Mouse (Mus musculus) layer of hippocampus, adult 2 months (tissue): ENCODE results near the gene Dkk3. TPM values are rescaled to one million over a fixed set of nuclear protein-coding genes. Genes with fewer than 3 reads are reported as not detected.

Experiments
- DNase-seq, 2 experiments: peaks; one replicate each; pipeline ENCODE4 v3.0.0; 2022; ENCODE audit warnings: low spot score in 2 of 2
- H3K27ac ChIP-seq: fragments of 200-600 bp; 2 replicates; pipeline ENCODE4 v1.8.1; 2022
- H3K4me3 ChIP-seq: fragments of 200-600 bp; 2 replicates; pipeline ENCODE4 v1.8.1; 2022; ENCODE audit warnings: mild to moderate bottlenecking
- CTCF ChIP-seq: fragments of 200-600 bp; conservative IDR thresholded peaks from 2 replicates; pipeline ENCODE4 v1.8.1; 2022; ENCODE audit warnings: antibody characterized with exemption, mild to moderate bottlenecking, moderate library complexity
- total RNA-seq, 2 experiments: library from RNA; stranded (reverse); gene quantifications; 2 replicates each; pipeline ENCODE4 v1.2.3; 2021

The Dkk3 gene
- total RNA-seq, 2 experiments from 2014 or later, result 253 to 270 TPM

DNA sequence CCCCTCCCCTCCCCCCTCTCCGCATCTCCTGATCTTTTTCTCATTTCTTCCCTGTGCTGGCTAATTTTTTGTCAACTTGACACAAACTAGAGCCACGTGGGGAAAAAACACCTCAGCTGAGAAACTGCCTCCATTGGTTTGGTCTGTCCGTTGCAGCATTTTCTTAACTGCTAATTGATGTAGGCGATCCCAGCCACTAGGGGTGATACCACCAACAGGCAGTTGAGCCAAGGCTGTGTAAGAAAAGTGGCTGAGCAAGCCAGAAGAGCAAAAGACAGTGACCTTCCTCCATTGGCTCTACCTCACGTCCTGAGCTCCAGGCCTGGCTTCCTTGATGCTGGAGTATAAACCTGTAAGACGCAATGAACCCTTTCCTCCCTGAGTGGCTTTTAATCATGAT is 978 bp upstream of the Dkk3 start:
- Histone ChIP-seq H3K27ac (no peak overlapping the region), H3K4me3 (no peak overlapping the region)
- peak; percentile 43 for TF ChIP-seq CTCF
- no peak for DNase-seq

DNA sequence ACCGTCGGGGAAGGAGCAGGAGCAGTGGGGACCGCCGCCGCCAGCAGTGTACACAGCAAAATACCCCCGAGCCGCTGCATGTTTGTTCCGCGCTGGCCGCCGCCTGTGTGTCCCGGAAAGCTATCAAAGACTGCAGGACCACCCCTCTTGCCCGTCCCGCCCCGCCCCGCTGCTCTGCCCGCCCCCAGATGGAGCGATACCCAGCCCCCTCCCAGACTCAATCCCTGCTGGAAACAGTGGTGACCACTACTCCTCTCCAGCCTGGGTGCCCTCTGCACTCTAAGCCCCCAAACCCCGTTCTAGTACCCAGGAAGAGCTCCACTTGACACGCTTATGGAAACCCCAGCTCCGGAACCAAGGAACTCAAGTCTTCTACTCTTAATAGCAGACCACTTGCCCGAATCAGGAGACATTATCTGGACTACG is 528 bp downstream of the Dkk3 start:
- DNase-seq, result no peak
- no peak for TF ChIP-seq CTCF
- H3K27ac ChIP-seq, result peak overlapping the region; percentile 87
- H3K4me3 ChIP-seq, result peak overlapping the region; percentile 54

DNA sequence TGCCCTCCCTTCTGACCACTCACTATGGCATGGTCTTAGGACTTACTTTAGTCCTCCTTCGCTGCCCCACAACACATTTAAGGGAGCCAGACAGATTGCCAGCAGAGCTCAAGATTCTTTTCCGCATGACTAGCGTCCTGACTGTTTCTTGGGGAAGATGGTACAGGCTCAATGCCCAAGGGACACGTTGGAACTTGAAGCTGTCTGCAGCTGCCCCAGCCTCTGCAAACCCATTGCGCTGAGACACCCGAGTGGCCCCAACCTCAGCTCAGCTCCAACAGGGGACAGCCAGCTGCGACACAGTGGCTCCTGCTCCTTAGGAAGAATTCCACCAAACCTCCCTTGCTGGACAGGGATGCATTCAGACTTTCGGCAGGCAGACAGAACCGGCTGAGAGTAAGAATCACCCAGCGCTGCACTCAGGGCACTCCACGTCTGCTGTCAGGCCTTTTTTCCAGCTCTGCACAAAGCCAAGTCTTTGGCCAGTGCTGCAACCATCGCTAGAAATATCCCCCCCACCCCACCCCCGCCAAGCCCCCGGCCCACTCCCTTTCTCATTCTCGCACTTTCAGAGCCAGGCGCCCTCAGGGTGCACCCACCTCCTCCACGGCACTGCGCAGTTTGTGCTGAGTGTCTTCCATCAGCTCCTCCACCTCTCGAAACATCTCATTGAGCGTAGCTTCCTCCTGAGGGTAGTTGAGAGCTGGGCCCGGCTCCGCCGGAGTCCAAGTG is 1.1 kb downstream of the Dkk3 start:
- H3K27ac ChIP-seq, result peak overlapping the region; percentile 87
- TF ChIP-seq CTCF, result no peak

DNA sequence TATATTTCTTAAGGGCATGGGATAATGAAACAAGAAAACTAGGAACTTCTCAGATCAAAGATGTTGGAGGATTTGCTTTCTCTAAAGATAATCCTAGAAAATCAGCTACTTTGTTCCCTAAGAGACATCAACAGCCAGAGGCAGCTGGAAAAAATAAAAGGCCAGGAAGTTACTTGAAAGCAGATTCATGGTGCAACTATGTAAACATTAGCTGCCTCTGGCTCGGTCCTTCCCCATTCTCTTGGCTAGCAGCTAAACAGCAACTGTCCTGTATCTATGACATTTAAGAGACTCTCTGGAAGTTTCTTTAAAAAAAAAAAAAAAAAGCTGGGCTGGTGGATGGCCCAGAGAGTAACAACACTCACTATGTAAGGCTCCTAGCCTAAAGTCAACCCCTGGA is 3.7 kb downstream of the Dkk3 start:
- no peak for TF ChIP-seq CTCF
- peak overlapping the region; percentile 20; the same call in 1 of the 2 replicates for H3K4me3 ChIP-seq
- DNase-seq, result no peak
- no peak overlapping the region; the same call in 1 of the 2 replicates for H3K27ac ChIP-seq

More for the DNA sequence above, 1.1 kb downstream of the Dkk3 start:
- peak overlapping the region; percentile 54 for H3K4me3 ChIP-seq
- DNase-seq, result no peak

DNA sequence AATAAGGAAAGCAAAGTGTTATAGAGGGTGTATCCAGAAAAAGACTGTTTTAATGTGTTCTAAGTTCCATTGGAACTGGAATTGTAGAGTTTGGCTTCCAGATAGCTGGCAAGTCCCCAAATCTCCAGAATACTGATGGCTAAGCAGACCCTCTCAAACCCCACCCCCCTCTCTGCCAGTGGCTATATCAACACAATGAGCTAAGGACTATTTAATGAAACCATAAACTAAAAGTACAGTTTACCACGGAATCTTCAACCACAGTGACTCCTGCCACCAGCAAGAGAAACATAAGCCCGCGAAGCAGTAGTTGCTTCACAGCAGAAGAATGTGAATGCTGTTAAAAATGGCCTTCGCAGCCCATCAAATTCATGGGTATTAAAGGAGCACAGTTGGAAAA is 4.4 kb downstream of the Dkk3 start:
- Histone ChIP-seq H3K4me3 (no peak overlapping the region; the same call in 1 of the 2 replicates), H3K27ac (no peak overlapping the region; the same call in 1 of the 2 replicates)
- TF ChIP-seq CTCF, result no peak
- DNase-seq, result no peak

DNA sequence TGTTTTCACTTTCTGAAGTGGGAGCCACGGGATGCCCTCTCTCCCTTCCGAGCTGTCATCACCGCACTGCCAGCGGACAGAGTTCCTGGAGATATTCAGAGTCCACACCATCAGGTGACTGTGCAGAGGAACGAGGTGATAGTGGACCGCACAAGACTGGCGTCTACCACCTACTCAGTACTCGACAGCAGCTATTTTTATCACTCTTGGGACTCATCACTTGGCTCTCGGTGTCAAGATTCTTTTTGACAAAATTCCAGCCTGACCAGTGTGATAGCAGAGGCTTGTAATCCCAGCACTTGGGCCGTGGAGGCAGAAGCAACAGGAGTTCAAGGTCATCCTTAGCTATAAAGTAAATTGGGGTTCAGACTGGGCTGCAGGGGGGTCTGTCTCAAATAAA is 9.7 kb downstream of the Dkk3 start:
- DNase-seq, result no peak
- no peak overlapping the region for H3K4me3 ChIP-seq
- no peak for TF ChIP-seq CTCF
- no peak overlapping the region for H3K27ac ChIP-seq

DNA sequence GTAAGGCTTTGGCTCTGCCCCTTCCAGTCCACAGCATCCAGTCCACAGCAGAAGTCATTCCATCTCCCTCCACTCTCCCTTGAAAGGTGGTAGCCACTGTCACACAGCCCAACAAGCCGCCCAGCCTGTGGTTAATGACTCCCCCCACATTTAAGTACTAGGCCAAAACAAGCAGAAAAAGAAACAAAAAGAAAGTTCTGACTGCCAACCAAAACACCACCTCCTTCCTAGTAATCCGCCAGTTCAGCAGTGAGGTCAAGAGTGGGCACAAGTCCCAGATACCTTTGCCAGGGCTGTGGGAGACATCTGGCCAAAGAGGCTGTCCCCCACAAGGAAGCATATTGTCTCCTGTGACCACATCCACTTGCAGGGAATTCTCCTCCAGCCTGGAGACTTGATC is 10.9 kb downstream of the Dkk3 start:
- no peak for TF ChIP-seq CTCF
- DNase-seq, result no peak
- Histone ChIP-seq H3K4me3 (no peak overlapping the region), H3K27ac (no peak overlapping the region)

DNA sequence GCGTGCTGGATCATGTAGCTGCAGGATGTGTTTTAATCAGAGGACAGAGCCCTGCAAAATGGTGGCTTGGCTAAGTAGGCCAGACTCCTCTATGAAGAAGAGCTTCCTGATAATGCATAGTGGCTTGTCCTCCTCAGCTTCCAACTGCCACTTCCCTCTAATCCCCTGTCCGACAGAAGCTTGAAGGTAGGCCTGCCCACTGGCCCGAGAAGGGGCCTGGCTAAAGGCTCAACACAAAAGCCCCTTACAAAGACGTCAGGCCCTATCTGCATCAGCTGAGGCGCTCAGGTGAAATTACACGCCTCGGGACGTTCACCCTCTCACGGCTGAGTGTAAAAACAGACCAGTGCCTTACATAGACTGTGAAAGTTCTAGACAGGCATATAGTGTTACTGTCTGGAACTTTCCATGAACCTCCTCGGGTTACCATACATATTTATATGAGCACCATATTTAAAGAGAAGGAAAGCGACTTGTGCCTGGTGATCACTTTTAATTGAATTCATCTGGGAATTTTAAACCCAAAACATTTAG is 14.1 kb downstream of the Dkk3 start:
- no peak overlapping the region for H3K4me3 ChIP-seq
- no peak for TF ChIP-seq CTCF
- DNase-seq, result no peak
- H3K27ac ChIP-seq, result no peak overlapping the region

DNA sequence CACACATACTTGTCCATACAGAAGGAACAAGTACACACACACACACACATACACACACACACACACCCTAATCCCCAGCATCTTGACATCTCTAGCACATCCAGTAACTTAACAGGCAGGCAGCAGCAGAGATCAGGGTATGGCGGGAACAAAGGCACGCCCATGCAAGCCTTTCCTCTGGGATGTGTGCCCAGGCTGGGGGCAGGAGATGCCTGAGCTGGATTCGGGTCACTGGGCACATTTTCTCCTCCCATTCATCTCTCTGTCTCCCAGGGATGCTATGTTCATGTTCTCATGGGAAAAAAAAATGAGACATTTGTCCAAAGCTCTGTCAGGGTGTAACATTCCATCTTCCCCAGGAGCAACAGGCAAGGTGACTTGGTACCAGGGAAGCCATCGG is 14.9 kb downstream of the Dkk3 start:
- Histone ChIP-seq H3K27ac (no peak overlapping the region; the same call in 1 of the 2 replicates), H3K4me3 (no peak overlapping the region)
- no peak for DNase-seq
- no peak for TF ChIP-seq CTCF

DNA sequence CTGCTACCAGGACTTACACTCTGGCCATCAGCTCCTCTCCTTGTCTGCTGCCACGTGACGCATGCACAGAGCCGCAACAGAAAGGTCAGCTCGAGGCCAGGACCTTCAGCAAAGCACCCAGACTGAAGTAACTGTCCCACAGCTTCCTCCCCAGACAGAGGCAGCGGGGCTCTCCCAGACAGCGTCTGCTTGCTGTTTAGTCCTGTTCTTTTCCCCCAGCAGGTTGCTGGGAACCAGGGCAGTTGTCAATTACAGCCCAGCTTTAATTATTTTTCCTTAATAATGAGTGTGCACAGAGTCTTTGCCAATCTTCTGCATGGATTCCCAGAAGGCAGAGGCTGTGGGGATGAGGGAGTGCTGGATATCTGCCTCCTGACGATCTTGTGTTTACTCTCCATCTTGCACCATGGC is 15.8 kb downstream of the Dkk3 start:
- TF ChIP-seq CTCF, result no peak
- no peak for DNase-seq
- peak overlapping the region; percentile 43 for H3K27ac ChIP-seq
- H3K4me3 ChIP-seq, result no peak overlapping the region

DNA sequence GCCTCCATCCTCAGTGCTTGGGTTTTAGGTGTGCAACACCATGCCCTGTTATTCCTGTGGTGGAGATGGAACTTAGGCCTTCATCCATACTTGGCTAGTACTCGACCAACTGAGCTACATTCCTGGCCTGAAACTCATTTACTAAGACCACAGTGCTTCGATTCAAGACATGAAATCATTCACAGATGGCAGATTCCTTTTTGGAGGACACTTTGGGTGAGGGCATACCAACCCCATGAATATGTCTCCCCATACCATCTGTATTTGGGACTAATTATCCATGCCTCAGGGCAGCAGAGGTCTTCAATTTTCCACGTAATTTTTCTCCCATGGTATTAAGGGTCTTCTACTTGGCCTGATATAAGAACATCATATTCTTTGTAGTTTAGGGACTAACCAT is 16.2 kb downstream of the Dkk3 start:
- peak overlapping the region; percentile 43; the same call in 1 of the 2 replicates for H3K27ac ChIP-seq
- TF ChIP-seq CTCF, result no peak
- DNase-seq, result no peak
- no peak overlapping the region for H3K4me3 ChIP-seq

DNA sequence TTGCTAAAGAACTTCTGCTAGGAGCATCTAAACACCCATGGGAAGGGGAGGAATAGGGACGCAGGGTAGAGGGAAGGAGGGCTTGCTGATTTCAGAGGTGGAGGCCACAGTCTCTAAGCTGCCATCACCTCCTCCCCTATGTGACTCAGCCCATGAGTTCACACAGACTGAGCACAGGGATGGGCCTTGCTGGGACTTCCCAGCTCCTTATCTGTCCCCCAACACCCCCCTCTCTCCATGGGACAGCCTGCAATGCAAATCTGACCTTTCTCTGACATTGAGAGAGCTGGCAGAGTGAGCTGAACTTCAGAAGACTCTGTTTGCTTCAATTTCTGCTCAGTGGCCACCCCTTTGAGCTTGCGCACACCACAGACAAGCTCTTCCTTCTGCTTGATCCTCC is 18.1 kb downstream of the Dkk3 start:
- no peak overlapping the region for H3K4me3 ChIP-seq

DNA sequence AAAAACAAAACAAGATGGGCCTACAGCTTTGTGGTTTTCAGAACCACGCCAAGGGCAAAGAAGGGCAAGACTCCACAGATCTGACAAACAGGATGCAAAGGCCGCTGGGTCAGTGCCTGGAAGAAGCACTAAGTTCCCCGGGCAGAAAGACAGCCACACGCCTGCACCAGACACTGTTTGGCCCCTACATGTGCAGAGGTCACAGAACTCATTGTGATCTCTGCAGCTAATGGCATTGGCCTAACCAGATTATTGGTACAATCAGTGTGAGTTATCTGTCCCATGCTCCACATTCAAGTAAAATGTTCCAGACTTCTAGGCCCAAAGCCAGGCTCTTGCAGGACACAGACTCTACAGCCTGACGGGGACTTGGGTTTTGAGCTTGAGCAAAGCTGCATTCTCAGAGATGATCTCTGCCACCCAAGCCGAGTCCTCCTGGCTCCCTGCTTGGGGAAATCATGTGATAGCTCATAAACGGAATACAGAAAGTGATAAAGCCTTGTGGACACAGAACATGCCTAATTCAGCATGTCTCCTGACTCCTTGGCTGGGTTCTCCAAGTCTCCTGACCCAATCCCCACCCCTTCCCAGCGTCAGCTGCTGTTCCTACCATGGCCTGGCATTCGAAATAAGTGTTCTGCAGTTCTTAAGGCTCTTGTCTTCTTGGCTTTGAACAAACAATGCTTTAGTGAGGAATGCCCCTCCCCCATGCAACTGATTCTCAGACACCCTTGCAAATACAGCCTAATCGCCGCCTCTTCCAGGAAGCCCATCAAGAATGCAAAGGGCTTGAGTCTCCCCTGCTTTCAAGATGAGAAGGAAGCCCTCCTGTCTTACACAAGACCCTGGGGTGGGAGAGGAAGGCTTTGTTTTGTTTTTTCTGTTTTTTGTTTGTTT is 20.1 kb downstream of the Dkk3 start:
- Histone ChIP-seq H3K27ac (peak overlapping the region; percentile 23; the same call in 1 of the 2 replicates), H3K4me3 (no peak overlapping the region)
- DNase-seq, result no peak
- TF ChIP-seq CTCF, result no peak

More for the DNA sequence above, 18.1 kb downstream of the Dkk3 start:
- DNase-seq, result no peak
- H3K27ac ChIP-seq, result no peak overlapping the region
- no peak for TF ChIP-seq CTCF
